Mouse (Mus musculus) forebrain, embryonic 11.5 days (tissue): Measurements from ENCODE around the gene Scrn1. TPM values are rescaled to one million over a fixed set of nuclear protein-coding genes. Genes with fewer than 3 reads are reported as not detected.

ENCODE experiments used
- ATAC-seq: fragments of 200-750 bp; cut with Nextera tagmentation; replicated peaks from 2 replicates; pipeline ENCODE4 v1.8.0; 2017; ENCODE audit warnings: moderate TSS enrichment; ENCODE audit not compliant: low FRiP score
- DNase-seq: peaks from one replicate; pipeline ENCODE4 v3.0.0-alpha.2; 2017; ENCODE audit warnings: low spot score
- H3K27ac ChIP-seq: fragments of 300-500 bp; sonication (generic); 2 replicates; pipeline ENCODE4 v1.5.1; 2014; ENCODE audit warnings: low read depth, low read length
- H3K27me3 ChIP-seq: fragments of 300-500 bp; sonication (generic); 2 replicates; pipeline ENCODE4 v1.6.1; 2014; ENCODE audit warnings: mild to moderate bottlenecking, low read length, mixed read lengths; ENCODE audit not compliant: control insufficient read depth, insufficient read depth
- H3K36me3 ChIP-seq: fragments of 300-500 bp; sonication (generic); 2 replicates; pipeline ENCODE4 v1.6.1; 2014; ENCODE audit warnings: mild to moderate bottlenecking, low read length, moderate library complexity, mixed read lengths; ENCODE audit not compliant: control insufficient read depth, insufficient read depth
- H3K4me1 ChIP-seq: fragments of 300-500 bp; sonication (generic); replicated peaks from 2 replicates; pipeline ENCODE4 v1.6.1; 2014; ENCODE audit warnings: low read length, mixed read lengths; ENCODE audit not compliant: control insufficient read depth, insufficient read depth
- H3K4me2 ChIP-seq: fragments of 300-500 bp; sonication (generic); 2 replicates; pipeline ENCODE4 v1.6.1; 2014; ENCODE audit warnings: low read depth, mild to moderate bottlenecking, low read length, moderate library complexity, mixed read lengths; ENCODE audit not compliant: severe bottlenecking
- H3K4me3 ChIP-seq: fragments of 300-500 bp; sonication (generic); 2 replicates; pipeline ENCODE4 v1.5.1; 2014; ENCODE audit warnings: low read depth, low read length
- H3K9ac ChIP-seq: fragments of 300-500 bp; sonication (generic); 2 replicates; pipeline ENCODE4 v1.6.1; 2014; ENCODE audit warnings: low read length
- H3K9me3 ChIP-seq: fragments of 300-500 bp; sonication (generic); 2 replicates; pipeline ENCODE4 v1.6.1; 2016; ENCODE audit warnings: low read length, mixed read lengths; ENCODE audit not compliant: control insufficient read depth
- WGBS: fragments of 180-500 bp; shearing (Covaris S2); extraction: QIAGEN DNeasy Blood & Tissue Kit; methylation state at CpG from one replicate; pipeline ENCODE4 v1.1.7; 2014; 5-methylcytosine and 5-hydroxymethylcytosine counted together
- polyA plus RNA-seq: library from polyadenylated mRNA; unstranded; fragments of >200 nt; fragmentation: Nextera tagmentation; extraction: Ambion mirVana; gene quantifications from 2 replicates; pipeline ENCODE4 v1.2.1, GENCODE M21; 2014

Scrn1 gene
- polyA plus RNA-seq, 1 experiment from 2014 or later: 102 TPM

GRCm38 (mm10) chr6:54485973-54486569 is 80.2 kb downstream of the Scrn1 start:
- Histone ChIP-seq H3K9ac (no peak overlapping the region; the same call in 1 of the 2 replicates), H3K27me3 (no peaks in the 10 kb centered on the region), H3K4me1 (peaks cover 7% of the 10 kb centered on the region; the same call in 1 of the 2 replicates), H3K9me3 (no peaks in the 10 kb centered on the region), H3K27ac (no peak overlapping the region), H3K36me3 (no peaks in the 10 kb centered on the region), H3K4me2 (peak overlapping the region; percentile 67), H3K4me3 (no peak overlapping the region; the same call in 1 of the 2 replicates)
- no peak for DNase-seq
- peak; percentile 28; the same call in 1 of the 2 replicates for ATAC-seq
- 42% methylated on average over 6 of the region's 6 CpGs for WGBS

DNA sequence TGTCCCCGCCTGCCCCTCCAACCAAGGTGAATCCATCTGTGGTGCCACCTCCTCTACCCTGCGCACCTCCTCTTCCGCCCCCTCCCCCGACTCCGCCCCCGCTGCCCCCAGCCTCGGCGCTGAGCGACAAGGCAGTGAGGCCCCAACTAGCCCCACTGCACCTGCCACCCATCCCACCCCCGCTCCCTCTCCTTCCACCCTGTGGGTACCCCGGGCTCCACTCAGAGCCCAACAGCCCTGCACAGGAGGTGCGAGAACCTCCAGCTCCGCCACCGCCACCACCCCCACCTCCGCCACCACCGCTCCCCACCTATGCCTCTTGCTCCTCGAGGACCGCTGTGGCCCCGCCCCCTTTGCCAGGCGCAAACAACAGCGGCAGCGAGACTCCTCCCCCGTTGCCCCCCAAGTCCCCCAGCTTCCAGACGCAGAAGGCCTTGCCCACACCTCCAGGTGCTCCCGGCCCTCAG is 80.8 kb downstream of the Scrn1 start:
- H3K9ac ChIP-seq: peak overlapping the region; percentile 49
- peak overlapping the region; percentile 26 for H3K4me3 ChIP-seq
- ATAC-seq: peak; percentile 65
- no peak overlapping the region for H3K27ac ChIP-seq
- peaks cover 7% of the 10 kb centered on the region; the same call in 1 of the 2 replicates for H3K4me1 ChIP-seq
- H3K4me2 ChIP-seq: peak overlapping the region; percentile 67
- DNase-seq: peak; percentile 66
- H3K27me3 ChIP-seq: no peaks in the 10 kb centered on the region
- H3K9me3 ChIP-seq: no peaks in the 10 kb centered on the region
- no peaks in the 10 kb centered on the region for H3K36me3 ChIP-seq
- WGBS: 3% methylated on average over 25 of the region's 25 CpGs

DNA sequence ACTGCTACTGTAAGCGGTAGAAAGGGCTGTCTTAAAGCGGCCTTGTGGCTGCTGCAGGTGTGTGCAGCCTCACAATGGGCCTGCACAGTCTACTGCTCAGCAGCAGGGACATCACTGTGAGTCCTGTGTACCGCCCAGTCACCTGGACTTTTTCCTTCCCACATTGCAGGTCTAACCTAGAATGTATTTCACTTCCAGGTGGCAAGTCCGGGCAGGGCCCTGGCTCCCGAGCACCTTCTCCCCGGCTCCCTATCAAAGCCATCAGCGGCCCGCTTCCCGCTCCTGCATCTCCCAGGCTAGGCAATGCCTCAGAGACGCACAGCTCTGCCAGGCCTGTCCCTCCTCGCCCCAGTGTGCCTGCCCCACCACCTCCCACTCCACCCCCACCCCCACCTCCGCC is 81.3 kb downstream of the Scrn1 start:
- Histone ChIP-seq H3K36me3 (no peaks in the 10 kb centered on the region), H3K4me3 (peak overlapping the region; percentile 26), H3K27me3 (no peaks in the 10 kb centered on the region), H3K9me3 (no peaks in the 10 kb centered on the region), H3K9ac (peak overlapping the region; percentile 49), H3K4me2 (peak overlapping the region; percentile 67), H3K4me1 (peaks cover 7% of the 10 kb centered on the region; the same call in 1 of the 2 replicates), H3K27ac (no peak overlapping the region)
- 16% methylated on average over 12 of the region's 12 CpGs for WGBS
- no peak for DNase-seq
- ATAC-seq: peak; percentile 56; the same call in 1 of the 2 replicates

DNA sequence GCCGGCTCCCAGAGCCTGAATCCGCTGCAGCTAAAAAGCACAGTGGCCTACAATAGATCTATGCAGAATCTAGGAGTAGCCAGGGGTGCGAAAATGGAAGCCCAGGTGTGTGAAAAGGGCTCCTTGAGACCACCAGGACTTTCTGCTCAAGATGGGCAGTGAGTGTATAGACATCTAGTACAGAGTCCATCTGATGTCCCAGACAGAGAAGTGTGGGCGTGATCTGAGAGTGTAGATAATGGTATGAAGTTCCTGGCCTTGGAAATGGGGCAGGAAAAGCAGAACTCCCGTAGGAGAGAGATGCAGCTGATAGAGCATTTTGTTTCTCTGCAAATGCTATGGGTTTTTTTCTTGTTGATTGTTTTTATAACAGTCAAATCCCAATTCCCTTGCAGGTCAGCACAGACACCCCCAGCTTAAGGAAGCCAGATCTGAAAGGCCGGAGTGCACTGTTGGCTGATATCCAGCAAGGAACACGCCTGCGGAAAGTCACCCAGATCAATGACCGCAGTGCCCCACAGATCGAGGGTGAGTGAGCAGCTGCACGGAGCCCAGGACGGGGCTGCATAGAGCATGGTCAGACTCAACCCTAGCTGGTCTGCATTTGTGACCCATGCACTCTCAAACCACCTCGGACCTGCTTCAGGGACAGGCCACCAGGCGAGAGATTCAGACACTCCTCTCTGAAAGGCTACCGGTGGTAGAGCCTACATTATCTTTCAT is 84.7 kb downstream of the Scrn1 start:
- Histone ChIP-seq H3K4me2 (no peak overlapping the region), H3K9ac (no peak overlapping the region), H3K4me3 (no peak overlapping the region), H3K9me3 (no peaks in the 10 kb centered on the region), H3K27me3 (no peaks in the 10 kb centered on the region), H3K27ac (no peak overlapping the region), H3K4me1 (peaks cover 7% of the 10 kb centered on the region; the same call in 1 of the 2 replicates), H3K36me3 (no peaks in the 10 kb centered on the region)
- ATAC-seq (no peak), DNase-seq (no peak)
- 89% methylated on average over 15 of the region's 15 CpGs for WGBS

DNA sequence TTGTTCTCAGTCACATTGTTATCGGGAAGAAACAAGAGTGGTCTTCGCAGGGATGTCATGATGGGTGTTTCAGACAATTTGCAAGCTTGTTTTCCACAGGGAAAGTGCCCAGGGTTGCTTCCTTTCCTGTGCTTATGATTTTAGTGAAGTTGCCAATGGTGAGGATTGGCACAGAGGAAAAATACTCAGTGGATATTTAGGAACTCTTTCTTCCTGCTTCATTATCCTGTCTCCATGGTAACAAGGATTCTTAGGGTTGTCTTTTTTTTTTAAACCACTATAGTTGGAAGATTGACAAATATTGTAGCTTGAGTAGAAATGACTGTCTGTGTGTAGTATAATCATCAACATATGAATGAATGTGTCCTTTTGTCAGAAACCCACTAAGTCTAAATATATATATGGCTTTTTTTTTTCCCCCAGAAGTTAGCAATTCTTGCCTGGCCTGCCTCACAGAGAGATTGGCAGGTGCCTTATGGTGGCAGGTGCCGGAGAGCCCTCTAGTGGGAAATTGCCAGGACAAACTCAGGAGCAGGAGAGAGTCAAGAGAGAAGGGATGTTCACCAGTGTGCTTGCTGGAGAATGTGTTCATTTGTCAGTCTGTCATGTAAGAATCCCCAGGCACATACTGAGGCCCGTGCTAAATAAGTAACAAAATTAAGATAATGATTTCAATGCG is 87.5 kb downstream of the Scrn1 start:
- Histone ChIP-seq H3K4me3 (no peak overlapping the region), H3K36me3 (no peaks in the 10 kb centered on the region), H3K4me1 (0 out of 2 replicates have a peak, but pooled peaks cover 2% of the 10 kb centered on the region), H3K9me3 (no peaks in the 10 kb centered on the region), H3K9ac (no peak overlapping the region), H3K27ac (no peak overlapping the region), H3K4me2 (no peak overlapping the region), H3K27me3 (no peaks in the 10 kb centered on the region)
- 73% methylated on average over 5 of the region's 5 CpGs for WGBS
- DNase-seq (peak; percentile 53), ATAC-seq (no peak)

DNA sequence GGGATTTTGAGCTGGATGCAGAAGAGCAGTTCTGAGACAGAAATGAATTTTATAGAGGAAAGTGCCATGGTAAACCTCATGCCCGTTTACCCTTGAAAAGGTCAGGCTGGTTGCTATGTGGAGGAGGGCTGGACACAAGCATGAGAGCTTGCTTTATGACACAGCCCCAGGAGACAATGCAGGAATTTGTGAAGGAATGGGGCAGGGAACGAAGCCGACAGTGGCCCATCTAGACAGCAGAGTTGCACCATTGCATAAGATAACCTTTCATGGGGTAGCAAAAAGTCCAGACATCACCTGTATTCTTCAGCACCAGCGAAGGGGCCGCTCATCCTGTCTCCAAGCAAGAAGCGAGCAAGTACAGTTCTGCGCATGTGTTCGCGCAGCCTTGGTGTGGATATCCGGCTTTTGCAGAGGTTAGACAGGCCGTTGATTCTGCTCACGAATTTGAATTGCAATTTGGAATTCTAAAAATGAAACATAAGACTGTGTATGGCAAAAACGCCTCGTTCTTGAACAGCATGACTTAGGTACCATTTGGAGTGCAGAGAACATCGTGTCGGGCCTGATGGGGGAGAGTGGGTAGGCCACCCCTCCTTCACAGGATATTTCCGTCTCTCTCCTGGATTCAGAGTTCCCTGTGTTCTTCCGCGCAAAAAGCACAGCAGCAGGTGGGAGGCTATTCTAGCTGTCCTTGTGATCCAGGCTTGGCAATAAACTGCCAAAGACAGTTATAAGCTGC is 90.2 kb downstream of the Scrn1 start:
- Histone ChIP-seq H3K4me1 (0 out of 2 replicates have a peak, but pooled peaks cover 2% of the 10 kb centered on the region), H3K9ac (no peak overlapping the region), H3K4me3 (no peak overlapping the region), H3K4me2 (no peak overlapping the region), H3K27me3 (no peaks in the 10 kb centered on the region), H3K36me3 (no peaks in the 10 kb centered on the region), H3K27ac (no peak overlapping the region), H3K9me3 (no peaks in the 10 kb centered on the region)
- ATAC-seq: no peak
- DNase-seq: no peak
- WGBS: 86% methylated on average over 19 of the region's 19 CpGs

GRCm38 (mm10) chr6:54472846-54473715 is 93.2 kb downstream of the Scrn1 start:
- Histone ChIP-seq H3K9ac (no peak overlapping the region), H3K4me1 (0 out of 2 replicates have a peak, but pooled peaks cover 2% of the 10 kb centered on the region), H3K9me3 (no peaks in the 10 kb centered on the region), H3K27ac (no peak overlapping the region), H3K4me2 (no peak overlapping the region), H3K4me3 (no peak overlapping the region), H3K36me3 (no peaks in the 10 kb centered on the region), H3K27me3 (no peaks in the 10 kb centered on the region)
- no peak for ATAC-seq
- DNase-seq: peak; percentile 37
- 65% methylated on average over 8 of the region's 8 CpGs for WGBS
